Mouse (Mus musculus): ENCODE measurements at regions not wholly inside any gene's neighbourhood (a gene's known extent, or its start where the extent isn't known, plus 50 kb on each side); places are given as distances from the start of the nearest gene placed in this dataset.

DNA sequence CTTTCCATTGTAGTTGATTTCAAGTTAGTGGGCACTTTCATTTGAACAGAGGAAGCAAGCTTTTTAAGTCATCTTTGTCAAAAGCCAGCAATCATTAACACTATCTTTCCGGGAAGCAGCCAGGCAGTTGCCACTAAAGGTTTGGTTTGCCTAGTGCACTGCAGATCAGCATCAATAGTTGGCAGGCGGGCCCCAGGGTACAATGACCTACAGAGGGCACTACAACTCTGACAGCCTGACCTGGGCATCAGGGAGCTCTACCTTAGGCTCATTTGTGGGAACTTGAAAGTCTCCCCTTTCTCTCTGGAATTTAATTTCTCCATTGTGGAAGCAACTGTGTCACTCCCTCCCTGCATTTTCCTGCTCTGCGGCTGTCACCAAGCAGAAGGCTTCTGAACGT, 412.6 kb upstream of the Sall1 start:
- TF ChIP-seq TAL1 (IDR thresholded peaks at IDR 0.05; ENCODE audit: low read length), result no peak
- TF ChIP-seq GATA1 (IDR thresholded peaks at IDR 0.05; ENCODE audit: low read length), result no peak

Measured in erythroblast, embryonic 14.5 days (primary cell).